Mouse (Mus musculus) limb, embryonic 10.5 days (tissue): ENCODE measurements at regions not wholly inside any gene's neighbourhood (a gene's known extent, or its start where the extent isn't known, plus 50 kb on each side); places are given as distances from the start of the nearest gene placed in this dataset.

Experiments used
- DNase-seq: peaks from one replicate; pipeline ENCODE4 v3.0.0-alpha.2; 2017; ENCODE audit warnings: low spot score
- H3K27ac ChIP-seq: fragments of 300-500 bp; sonication (generic); 2 replicates; pipeline ENCODE4 v1.5.1; 2016; ENCODE audit warnings: mild to moderate bottlenecking
- H3K27me3 ChIP-seq: fragments of 300-500 bp; sonication (generic); 2 replicates; pipeline ENCODE4 v1.6.1; 2016; ENCODE audit warnings: low read depth, mild to moderate bottlenecking; ENCODE audit not compliant: poor library complexity, severe bottlenecking
- H3K36me3 ChIP-seq: fragments of 300-500 bp; sonication (generic); 2 replicates; pipeline ENCODE4 v1.6.1; 2016; ENCODE audit warnings: mild to moderate bottlenecking, moderate library complexity
- H3K4me1 ChIP-seq: fragments of 300-500 bp; sonication (generic); 2 replicates; pipeline ENCODE4 v1.6.1; 2016
- H3K4me3 ChIP-seq: fragments of 300-500 bp; sonication (generic); 2 replicates; pipeline ENCODE4 v1.5.1; 2016; ENCODE audit warnings: mild to moderate bottlenecking, moderate library complexity
- H3K9me3 ChIP-seq: fragments of 300-500 bp; sonication (generic); replicated peaks from 2 replicates; pipeline ENCODE4 v1.6.1; 2016; ENCODE audit warnings: mild to moderate bottlenecking
- WGBS: fragments of 180-500 bp; shearing (Covaris S2); methylation state at CpG from one replicate; pipeline ENCODE4 v1.1.7; 2016; 5-methylcytosine and 5-hydroxymethylcytosine counted together

DNA sequence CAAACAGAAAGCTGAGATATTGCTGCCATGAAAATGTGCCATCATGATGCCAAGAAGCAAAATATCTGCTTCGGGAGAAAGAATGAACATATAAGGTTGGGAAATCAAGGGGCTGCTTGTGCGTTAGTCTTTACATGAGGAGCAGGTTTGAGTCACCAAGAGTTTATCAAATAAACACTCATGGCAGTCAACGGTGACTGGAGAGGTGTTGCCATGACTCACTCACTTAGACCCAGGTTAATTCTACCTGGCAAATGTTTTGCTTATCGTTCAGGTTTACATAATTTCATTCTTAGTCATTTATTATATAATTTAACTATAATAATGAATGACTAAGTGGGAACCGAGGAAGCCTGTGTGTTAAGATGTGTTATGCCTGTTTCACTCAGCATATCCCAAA, 85.2 kb upstream of the Atp2b1 start:
- Histone ChIP-seq H3K9me3 (no peaks in the 10 kb centered on the region), H3K27me3 (no peaks in the 10 kb centered on the region), H3K36me3 (no peaks in the 10 kb centered on the region), H3K4me1 (peaks cover 17% of the 10 kb centered on the region), H3K27ac (no peak overlapping the region), H3K4me3 (no peak overlapping the region)
- DNase-seq = no peak
- 96% methylated on average over 5 of the region's 5 CpGs for WGBS

DNA sequence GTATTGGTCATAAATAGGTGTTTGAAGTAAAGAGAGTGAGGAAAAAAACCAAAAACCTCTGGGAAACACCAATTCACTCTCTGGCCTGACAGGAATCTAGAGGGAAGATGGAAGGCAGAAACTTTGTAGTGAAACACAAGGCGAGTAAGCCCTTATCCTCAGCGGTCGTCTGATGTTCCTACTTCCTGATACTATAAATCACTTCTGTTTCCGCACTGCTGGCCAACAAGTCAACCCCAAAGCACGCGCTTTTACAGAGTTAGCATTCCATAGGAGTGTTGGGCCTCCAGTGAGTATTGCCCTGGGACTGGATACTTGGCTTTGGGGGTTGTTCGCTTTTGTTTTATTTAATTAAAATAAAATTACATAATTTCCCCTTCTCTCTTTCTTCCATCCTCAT, 82.7 kb upstream of the Atp2b1 start:
- DNase-seq = no peak
- no peak overlapping the region for H3K27ac ChIP-seq
- H3K4me3 ChIP-seq = no peak overlapping the region
- WGBS = 45% methylated on average over 7 of the region's 7 CpGs
- peaks cover 14% of the 10 kb centered on the region for H3K4me1 ChIP-seq
- no peaks in the 10 kb centered on the region for H3K36me3 ChIP-seq
- no peaks in the 10 kb centered on the region for H3K27me3 ChIP-seq
- no peaks in the 10 kb centered on the region for H3K9me3 ChIP-seq

DNA sequence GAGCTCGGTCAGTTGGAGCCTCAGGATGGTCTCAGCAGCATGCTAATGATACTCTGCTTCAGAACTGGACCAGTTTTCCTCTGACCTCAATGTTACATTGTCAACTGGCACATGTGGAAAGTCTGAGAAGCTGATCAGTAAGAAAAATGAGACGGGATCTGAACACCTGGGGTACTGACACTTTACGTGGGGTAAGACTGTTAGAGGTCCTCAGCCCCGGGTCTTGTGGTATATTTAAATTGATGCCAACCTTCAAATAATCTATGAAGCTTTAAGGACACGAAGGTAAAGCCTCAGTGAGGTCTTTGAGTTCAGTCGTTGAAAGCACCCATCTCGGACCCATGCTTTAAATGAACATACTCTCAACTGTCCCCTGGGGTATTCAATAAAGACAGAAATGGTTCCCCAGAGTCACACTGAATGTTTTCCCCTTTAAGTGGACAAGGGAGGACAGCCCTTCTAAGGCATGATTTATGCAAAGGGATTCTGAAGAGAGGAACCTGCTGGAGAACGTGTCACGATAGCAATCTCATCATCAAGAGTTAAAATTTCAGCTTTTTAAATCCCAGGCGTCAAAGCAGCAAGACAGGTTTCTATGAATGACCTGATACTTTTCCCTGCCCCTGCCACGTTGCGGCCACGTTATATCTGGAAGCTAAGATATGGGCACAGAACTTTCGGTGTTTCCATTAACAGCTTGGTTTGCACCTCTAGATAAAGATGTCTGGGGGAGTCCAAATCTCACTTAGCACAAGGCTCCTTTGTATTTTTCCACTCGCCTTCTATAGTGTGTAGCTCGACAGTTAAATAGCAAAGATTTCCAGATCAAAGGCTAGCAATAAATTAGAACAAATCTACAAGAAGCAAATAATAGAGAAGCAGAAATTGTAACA, 76.7 kb upstream of the Atp2b1 start:
- H3K4me3 ChIP-seq = no peak overlapping the region
- H3K9me3 ChIP-seq = no peaks in the 10 kb centered on the region; the same call in 1 of the 2 replicates
- no peak overlapping the region for H3K27ac ChIP-seq
- no peaks in the 10 kb centered on the region for H3K27me3 ChIP-seq
- H3K4me1 ChIP-seq = no peaks in the 10 kb centered on the region
- no peak for DNase-seq
- no peaks in the 10 kb centered on the region for H3K36me3 ChIP-seq
- 79% methylated on average over 16 of the region's 16 CpGs for WGBS

DNA sequence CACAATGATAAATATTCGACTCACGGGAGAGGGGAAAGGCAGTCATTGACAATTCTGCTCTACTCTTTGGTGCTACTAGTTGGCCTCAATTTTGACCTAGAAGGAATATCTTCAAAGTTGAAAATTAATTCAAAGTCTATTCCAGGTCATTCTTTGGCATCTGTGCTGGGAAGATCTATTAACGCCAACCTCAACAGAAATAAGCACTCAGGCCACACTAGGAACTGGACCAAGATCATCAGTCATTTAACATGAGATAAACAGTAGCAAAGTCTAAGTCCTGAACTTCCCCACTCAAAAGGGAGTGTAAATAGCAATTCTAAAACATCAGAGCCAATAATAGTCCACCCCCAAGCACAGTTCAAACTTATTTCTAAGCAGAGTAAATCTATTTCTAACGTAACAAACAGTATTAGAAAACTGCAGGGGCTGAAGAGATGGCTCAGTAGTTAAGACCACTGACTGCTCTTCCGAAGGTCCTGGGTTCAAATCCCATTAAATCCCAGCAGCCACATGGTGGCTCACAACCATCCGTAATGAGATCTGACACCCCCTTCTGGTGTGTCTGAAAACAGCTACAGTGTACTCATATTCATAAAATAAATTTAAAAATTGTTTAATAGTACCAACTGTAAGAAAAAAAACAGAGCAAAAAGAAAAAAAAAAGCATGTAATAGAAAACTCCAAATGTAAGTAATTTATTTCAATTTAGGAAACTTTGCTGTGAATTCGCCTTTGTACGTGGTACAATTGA, 75.1 kb upstream of the Atp2b1 start:
- H3K4me3 ChIP-seq = no peak overlapping the region
- H3K27ac ChIP-seq = no peak overlapping the region
- H3K27me3 ChIP-seq = no peaks in the 10 kb centered on the region
- H3K36me3 ChIP-seq = no peaks in the 10 kb centered on the region
- no peak for DNase-seq
- 94% methylated on average over 8 of the region's 8 CpGs for WGBS
- no peaks in the 10 kb centered on the region for H3K4me1 ChIP-seq
- H3K9me3 ChIP-seq = peaks cover 9% of the 10 kb centered on the region; the same call in 1 of the 2 replicates

DNA sequence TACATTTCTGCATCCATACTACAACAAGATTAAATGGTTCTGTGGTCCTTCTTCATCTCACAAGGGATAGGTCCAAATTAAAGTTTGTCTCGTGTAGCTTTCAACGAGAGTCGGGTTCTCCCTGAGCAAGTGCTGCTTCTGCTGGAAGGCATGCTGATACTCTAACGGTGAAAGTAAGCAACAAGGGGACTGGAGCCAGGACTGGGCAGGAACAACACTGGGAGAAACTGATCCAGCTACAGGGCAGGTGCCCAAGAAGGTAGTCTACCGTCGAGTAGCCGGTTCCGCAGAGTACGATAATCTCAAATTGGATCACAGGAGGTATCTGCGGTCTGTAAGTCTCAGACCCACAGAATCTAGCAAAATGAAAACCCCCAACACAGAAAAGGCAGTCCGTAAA, 74.2 kb upstream of the Atp2b1 start:
- DNase-seq = no peak
- WGBS = 93% methylated on average over 11 of the region's 11 CpGs
- peaks cover 10% of the 10 kb centered on the region; the same call in 1 of the 2 replicates for H3K9me3 ChIP-seq

DNA sequence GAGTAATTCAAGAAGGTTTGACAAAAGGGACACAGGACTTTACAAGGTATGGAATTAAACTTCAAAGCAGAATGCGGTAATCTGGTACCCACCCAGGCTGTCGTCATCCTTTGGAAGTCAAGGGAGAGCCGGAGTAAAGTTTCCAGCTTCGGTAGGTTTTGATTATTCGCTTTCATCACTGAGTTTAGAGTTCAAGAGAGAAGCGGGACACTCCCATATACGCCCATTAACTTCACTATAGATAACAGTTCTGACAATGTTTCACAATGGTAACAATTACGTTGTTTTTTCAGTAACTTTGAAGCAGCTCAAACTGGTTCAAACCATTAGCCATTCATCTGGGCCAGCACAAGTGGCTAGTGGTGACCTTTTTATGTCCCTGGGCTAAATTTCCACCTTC, 73.8 kb upstream of the Atp2b1 start:
- Histone ChIP-seq H3K9me3 (peaks cover 10% of the 10 kb centered on the region; the same call in 1 of the 2 replicates), H3K4me1 (no peaks in the 10 kb centered on the region), H3K36me3 (no peaks in the 10 kb centered on the region), H3K27ac (no peak overlapping the region), H3K27me3 (no peaks in the 10 kb centered on the region), H3K4me3 (no peak overlapping the region)
- DNase-seq = no peak
- WGBS = 76% methylated on average over 8 of the region's 8 CpGs

More for the DNA sequence above, 74.2 kb upstream of the Atp2b1 start:
- H3K36me3 ChIP-seq = no peaks in the 10 kb centered on the region
- no peaks in the 10 kb centered on the region for H3K4me1 ChIP-seq
- H3K27ac ChIP-seq = no peak overlapping the region
- no peak overlapping the region for H3K4me3 ChIP-seq
- H3K27me3 ChIP-seq = no peaks in the 10 kb centered on the region

DNA sequence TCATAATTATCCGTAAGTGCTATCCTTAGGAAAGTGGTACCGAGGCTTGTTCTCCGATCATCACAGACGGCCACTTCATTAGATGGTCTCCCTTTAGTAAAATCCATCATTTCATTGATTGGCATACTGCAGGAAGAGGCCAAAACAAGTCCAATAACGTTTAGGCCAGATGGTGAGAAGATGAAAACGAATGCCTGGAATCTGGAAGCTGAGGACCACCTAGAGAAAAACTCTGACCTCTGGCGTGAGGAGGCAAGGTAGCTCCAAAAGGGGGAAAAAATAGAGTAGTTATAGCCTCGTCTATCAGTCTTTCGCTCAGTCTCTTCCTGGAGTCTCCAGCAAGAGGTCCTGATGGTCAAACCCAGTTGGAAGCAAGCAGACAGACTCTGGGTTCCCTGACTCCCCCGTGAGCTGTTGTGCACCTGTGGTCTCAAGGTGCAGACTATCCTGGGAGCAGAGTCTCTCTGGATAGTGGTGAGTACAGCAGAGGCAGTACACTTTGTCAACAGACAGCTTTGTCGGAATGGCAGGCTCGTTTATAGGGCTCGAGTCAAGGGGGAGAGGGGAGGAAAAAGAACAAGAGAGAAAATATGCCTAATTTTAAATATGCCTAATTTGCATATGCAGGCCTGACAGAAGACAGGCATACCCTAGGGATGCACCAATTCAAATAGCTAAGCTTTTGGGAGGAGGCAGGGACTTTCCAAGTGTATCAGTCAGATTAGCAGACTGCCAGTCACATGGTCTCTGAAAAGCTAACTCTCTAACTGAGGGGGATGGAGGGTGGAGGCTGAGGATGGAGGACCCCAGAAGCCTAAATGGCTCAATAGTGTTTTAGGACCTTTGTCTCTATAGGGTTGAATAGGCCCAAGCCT, 73.0 kb upstream of the Atp2b1 start:
- DNase-seq = no peak
- H3K27ac ChIP-seq = no peak overlapping the region
- H3K27me3 ChIP-seq = no peaks in the 10 kb centered on the region
- no peaks in the 10 kb centered on the region for H3K4me1 ChIP-seq
- WGBS = 74% methylated on average over 13 of the region's 13 CpGs
- H3K4me3 ChIP-seq = no peak overlapping the region
- H3K9me3 ChIP-seq = peaks cover 10% of the 10 kb centered on the region; the same call in 1 of the 2 replicates
- H3K36me3 ChIP-seq = no peaks in the 10 kb centered on the region

DNA sequence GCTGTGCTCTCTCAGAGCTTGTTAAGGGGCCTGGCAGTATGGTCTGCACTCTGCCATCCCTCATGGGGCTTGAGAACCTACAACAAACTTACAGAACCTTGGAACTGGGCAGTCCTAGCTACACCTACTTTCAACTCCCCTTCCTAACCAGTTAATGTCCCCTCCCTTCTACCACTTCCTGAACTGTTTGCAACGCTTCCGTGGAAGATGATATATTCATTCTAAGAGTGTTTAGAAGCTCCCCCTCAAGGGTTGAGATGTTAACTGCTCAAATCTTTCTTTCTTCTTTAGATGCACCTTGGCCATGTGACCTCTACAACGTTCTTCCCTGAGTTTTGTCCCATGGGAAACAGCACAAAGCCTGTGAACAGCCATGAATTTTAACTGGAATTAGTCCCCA, 72.3 kb upstream of the Atp2b1 start:
- Histone ChIP-seq H3K27me3 (no peaks in the 10 kb centered on the region), H3K4me3 (no peak overlapping the region), H3K27ac (no peak overlapping the region), H3K4me1 (no peaks in the 10 kb centered on the region), H3K36me3 (no peaks in the 10 kb centered on the region), H3K9me3 (peaks cover 10% of the 10 kb centered on the region; the same call in 1 of the 2 replicates)
- 90% methylated on average over 3 of the region's 3 CpGs for WGBS
- DNase-seq = no peak

DNA sequence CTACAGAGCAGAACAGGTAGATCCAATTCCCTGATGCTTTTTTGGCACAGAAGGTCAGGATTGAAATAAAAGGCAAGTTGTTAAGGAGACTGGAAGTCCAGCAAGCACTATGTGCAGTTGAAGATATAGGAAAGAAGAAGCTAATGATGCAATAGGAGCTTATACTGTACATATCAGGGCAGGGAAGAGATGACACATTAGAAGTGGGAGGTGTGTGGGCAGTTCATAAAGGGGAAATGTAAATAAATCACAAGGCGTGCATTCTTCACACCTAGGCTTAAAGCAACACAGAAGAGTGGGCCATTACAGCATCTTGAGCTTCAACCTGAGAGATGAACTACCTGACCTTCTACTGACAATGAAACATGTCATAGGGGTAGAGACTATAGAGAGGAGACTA, 71.5 kb upstream of the Atp2b1 start:
- WGBS = 94% methylated on average over 1 of the region's 1 CpGs
- H3K27ac ChIP-seq = no peak overlapping the region
- no peak for DNase-seq
- no peak overlapping the region for H3K4me3 ChIP-seq
- peaks cover 10% of the 10 kb centered on the region; the same call in 1 of the 2 replicates for H3K9me3 ChIP-seq
- no peaks in the 10 kb centered on the region for H3K4me1 ChIP-seq
- H3K36me3 ChIP-seq = no peaks in the 10 kb centered on the region
- H3K27me3 ChIP-seq = no peaks in the 10 kb centered on the region

DNA sequence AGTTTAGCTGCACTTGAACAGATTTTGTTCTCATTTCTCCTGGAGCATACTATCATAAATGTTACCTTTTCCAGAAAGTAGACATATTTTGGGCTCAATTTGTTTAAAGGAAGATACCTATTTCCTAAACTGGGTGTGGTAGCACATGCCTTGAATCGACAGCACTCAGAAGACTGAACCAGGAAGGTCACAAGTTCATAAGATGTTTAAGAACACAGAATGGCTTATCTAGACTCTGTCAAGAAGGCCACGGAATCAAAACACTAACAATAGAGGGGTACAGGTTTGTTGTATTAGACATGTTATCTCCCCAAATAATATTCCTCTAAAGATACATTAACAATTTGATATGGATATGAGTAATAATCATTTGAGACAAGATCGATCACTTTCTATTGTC, 64.4 kb upstream of the Atp2b1 start:
- Histone ChIP-seq H3K9me3 (no peaks in the 10 kb centered on the region), H3K36me3 (no peaks in the 10 kb centered on the region), H3K27ac (no peak overlapping the region), H3K27me3 (no peaks in the 10 kb centered on the region), H3K4me1 (no peaks in the 10 kb centered on the region), H3K4me3 (no peak overlapping the region)
- WGBS = 88% methylated on average over 3 of the region's 3 CpGs
- no peak for DNase-seq

DNA sequence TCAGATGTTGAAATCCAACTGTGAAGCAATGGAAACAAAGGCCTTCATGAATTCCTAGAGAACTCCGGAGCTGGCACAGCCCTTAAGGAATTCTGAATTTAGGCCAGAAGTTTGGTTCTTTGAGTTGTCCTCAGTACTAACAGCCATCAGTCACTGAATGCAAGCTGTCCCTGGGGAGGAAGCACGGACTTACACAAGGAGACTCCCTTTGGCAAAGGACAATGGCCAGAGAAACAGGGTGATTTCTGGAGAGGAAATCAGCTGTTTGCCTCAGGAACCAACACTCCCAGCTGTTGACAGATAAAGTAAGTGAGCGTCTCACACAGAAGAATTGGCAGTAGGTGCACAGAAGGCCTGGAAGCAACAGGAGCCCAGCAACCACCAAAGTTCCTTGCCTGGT, 56.8 kb upstream of the Atp2b1 start:
- Histone ChIP-seq H3K9me3 (no peaks in the 10 kb centered on the region), H3K36me3 (no peaks in the 10 kb centered on the region), H3K4me1 (no peaks in the 10 kb centered on the region), H3K27me3 (no peaks in the 10 kb centered on the region), H3K27ac (no peak overlapping the region), H3K4me3 (no peak overlapping the region)
- 67% methylated on average over 3 of the region's 3 CpGs for WGBS
- no peak for DNase-seq

DNA sequence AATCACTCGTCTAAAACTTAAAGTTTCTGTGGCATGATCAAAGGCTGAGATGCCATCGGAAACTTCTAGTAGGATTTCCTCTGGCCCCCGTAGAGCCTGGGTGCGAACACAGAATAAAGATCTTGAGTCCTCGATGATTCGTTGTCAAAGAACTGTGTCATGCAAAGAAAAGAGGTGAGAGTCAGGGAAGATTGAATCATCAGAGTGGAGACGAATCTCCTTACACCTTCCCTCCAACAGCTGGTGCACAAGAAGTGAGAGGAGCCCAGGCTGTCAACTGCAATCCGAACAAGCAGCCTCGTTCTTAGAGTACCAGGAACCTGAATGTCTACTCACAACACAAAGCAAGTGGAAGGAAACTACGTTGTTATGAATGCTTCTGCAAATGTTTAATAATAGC, 52.7 kb upstream of the Atp2b1 start:
- Histone ChIP-seq H3K9me3 (no peaks in the 10 kb centered on the region), H3K4me3 (no peak overlapping the region), H3K27me3 (no peaks in the 10 kb centered on the region), H3K27ac (no peak overlapping the region), H3K36me3 (no peaks in the 10 kb centered on the region), H3K4me1 (no peaks in the 10 kb centered on the region)
- no peak for DNase-seq
- WGBS = 87% methylated on average over 10 of the region's 10 CpGs
